Mouse (Mus musculus) embryonic facial prominence, embryonic 12.5 days (tissue): ENCODE measurements at regions not wholly inside any gene's neighbourhood (a gene's known extent, or its start where the extent isn't known, plus 50 kb on each side); places are given as distances from the start of the nearest gene placed in this dataset.

Experiments
- ATAC-seq: fragments of 200-750 bp; cut with Nextera tagmentation; 2 replicates; pipeline ENCODE4 v1.8.0; 2017; ENCODE audit not compliant: insufficient number of reproducible peaks, insufficient read depth, low FRiP score, low TSS enrichment
- H3K27ac ChIP-seq: fragments of 300-500 bp; sonication (generic); 2 replicates; pipeline ENCODE4 v1.5.1; 2016; ENCODE audit warnings: mild to moderate bottlenecking
- H3K27me3 ChIP-seq: fragments of 300-500 bp; sonication (generic); 2 replicates; pipeline ENCODE4 v1.6.1; 2016; ENCODE audit warnings: mild to moderate bottlenecking, moderate library complexity
- H3K36me3 ChIP-seq: fragments of 300-500 bp; sonication (generic); 2 replicates; pipeline ENCODE4 v1.6.1; 2016; ENCODE audit warnings: mild to moderate bottlenecking
- H3K4me1 ChIP-seq: fragments of 300-500 bp; sonication (generic); 2 replicates; pipeline ENCODE4 v1.6.1; 2016
- H3K4me2 ChIP-seq: fragments of 300-500 bp; sonication (generic); replicated peaks from 2 replicates; pipeline ENCODE4 v1.6.1; 2016; ENCODE audit warnings: mild to moderate bottlenecking, moderate library complexity
- H3K4me3 ChIP-seq: fragments of 300-500 bp; sonication (generic); 2 replicates; pipeline ENCODE4 v1.5.1; 2016; ENCODE audit warnings: mild to moderate bottlenecking
- H3K9ac ChIP-seq: fragments of 300-500 bp; sonication (generic); 2 replicates; pipeline ENCODE4 v1.6.1; 2016; ENCODE audit warnings: mild to moderate bottlenecking, moderate library complexity
- H3K9me3 ChIP-seq: fragments of 300-500 bp; sonication (generic); 2 replicates; pipeline ENCODE4 v1.6.1; 2016; ENCODE audit warnings: mild to moderate bottlenecking, moderate library complexity
- WGBS: fragments of 180-500 bp; shearing (Covaris S2); methylation state at CpG from one replicate; pipeline ENCODE4 v1.1.7; 2016; 5-methylcytosine and 5-hydroxymethylcytosine counted together

DNA sequence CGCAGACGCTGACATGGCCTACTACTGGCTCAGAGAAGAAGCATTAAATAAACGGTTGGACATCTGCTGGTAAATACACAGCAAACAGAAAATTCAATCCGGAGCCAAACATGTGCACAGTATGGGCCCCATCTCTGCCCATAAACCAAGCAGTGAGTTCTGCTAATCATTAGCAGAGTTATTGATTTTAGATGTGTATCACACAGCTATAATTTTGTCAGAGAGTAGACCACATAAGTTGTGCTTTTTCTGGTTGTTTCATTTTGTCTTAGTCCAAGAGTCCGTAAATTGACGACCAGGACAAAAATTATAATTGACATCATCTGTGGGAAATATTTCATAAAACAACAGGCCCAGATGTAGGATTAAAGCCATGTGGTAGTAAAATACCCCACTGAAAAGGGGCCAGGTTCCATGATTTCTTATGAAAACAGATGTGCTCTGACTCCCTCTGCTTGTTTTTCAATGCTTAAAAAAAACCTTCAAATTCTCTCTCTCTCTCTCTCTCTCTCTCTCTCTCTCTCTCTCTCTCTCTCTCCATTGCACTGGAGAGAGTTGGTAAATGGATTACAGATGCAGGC, 339.3 kb downstream of the Hao1 start:
- Histone ChIP-seq H3K9ac (no peak overlapping the region), H3K4me3 (no peak overlapping the region), H3K4me2 (no peak overlapping the region), H3K4me1 (peaks cover 17% of the 10 kb centered on the region), H3K36me3 (no peaks in the 10 kb centered on the region), H3K9me3 (no peaks in the 10 kb centered on the region), H3K27me3 (no peaks in the 10 kb centered on the region), H3K27ac (peak overlapping the region; percentile 41; the same call in 1 of the 2 replicates)
- peak; percentile 75 for ATAC-seq
- WGBS: 27% methylated on average over 6 of the region's 6 CpGs

DNA sequence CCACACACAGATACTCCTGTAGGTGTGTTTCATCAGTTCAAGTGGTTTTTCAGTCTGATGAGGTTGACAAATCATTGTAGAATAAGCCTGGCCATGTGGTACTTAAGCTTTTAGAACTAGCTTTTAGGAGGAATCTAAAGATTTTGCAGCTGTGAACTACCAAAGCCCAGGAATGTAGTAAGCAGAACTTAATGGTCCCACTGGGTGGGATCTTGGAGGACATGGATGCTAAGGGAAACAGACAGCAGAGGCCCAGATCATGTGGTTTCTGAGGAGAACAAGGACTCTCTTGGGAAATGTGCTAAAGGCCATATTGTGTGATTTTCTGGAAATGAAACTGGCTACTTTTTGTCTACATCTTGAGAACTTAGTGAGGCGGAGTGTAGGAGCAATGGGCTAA, 350.9 kb downstream of the Hao1 start:
- 83% methylated on average over 1 of the region's 1 CpGs for WGBS
- Histone ChIP-seq H3K36me3 (no peaks in the 10 kb centered on the region), H3K4me3 (no peak overlapping the region), H3K9ac (no peak overlapping the region), H3K9me3 (no peaks in the 10 kb centered on the region), H3K4me1 (no peaks in the 10 kb centered on the region), H3K4me2 (no peak overlapping the region), H3K27me3 (no peaks in the 10 kb centered on the region), H3K27ac (no peak overlapping the region)
- no peak for ATAC-seq

DNA sequence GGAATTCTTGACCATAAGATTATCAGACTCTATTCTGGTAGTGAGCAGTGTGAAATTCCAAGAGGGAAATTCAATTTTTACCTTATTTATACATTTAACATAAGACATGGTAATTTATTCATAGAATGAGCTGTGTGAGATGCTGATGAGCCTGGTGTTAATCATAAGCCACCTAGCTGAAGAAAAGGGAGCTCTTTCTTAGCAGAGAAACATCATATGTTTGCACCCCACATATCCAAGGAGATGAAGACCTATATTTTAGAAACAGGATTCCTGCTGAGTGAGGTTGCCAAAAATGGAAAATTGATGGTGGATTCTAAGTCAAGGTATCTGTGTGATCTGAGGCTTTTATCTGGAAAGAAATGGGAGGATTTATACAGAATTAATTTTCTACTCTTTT, 358.2 kb downstream of the Hao1 start:
- Histone ChIP-seq H3K27me3 (no peaks in the 10 kb centered on the region), H3K9me3 (no peaks in the 10 kb centered on the region), H3K4me1 (no peaks in the 10 kb centered on the region), H3K36me3 (no peaks in the 10 kb centered on the region), H3K4me3 (no peak overlapping the region), H3K4me2 (no peak overlapping the region), H3K9ac (no peak overlapping the region), H3K27ac (no peak overlapping the region)
- no peak for ATAC-seq

DNA sequence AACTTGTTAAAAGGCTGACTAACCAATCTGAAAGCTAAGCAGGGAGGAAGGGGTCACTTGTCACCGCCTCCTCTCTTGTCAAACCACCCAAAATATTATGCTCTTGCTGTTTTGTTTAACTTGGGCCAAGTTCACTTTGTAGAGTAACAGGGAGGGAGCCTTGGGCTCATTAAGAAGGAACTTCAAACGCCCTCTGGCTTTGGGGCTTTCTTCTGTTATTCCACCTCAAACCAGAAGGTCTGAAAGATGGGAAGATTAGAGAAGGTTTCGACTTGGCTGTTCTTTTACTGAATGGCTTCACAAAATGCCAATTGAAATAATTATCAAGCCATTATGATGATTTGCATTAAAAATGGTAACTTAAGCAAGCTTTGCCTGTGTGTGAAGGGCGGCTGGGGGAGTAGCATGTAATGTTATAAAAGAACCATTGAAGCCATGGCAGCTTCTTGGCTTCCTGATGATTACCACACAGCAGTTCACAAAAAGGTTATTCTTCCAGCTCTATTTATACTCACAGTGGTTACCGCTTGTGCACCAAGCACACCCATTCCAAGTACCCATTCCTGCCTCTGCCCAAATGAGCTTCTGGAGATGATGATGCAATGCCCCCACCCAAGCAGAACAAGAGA, 364.6 kb downstream of the Hao1 start:
- no peaks in the 10 kb centered on the region for H3K4me1 ChIP-seq
- no peak for ATAC-seq
- no peak overlapping the region for H3K9ac ChIP-seq
- no peak overlapping the region for H3K4me3 ChIP-seq
- no peaks in the 10 kb centered on the region for H3K27me3 ChIP-seq
- H3K4me2 ChIP-seq: no peak overlapping the region
- H3K9me3 ChIP-seq: no peaks in the 10 kb centered on the region
- 53% methylated on average over 5 of the region's 5 CpGs for WGBS
- H3K27ac ChIP-seq: no peak overlapping the region
- no peaks in the 10 kb centered on the region for H3K36me3 ChIP-seq
